Mouse (Mus musculus): ENCODE measurements around the gene Pdcd2l. TPM values are rescaled to one million over a fixed set of nuclear protein-coding genes. Genes with fewer than 3 reads are reported as not detected.
A peak's percentile ranks its signal among the peaks of the same experiment; 100 is the strongest.

Gene Pdcd2l
- polyA plus RNA-seq, 1 experiment from 2014 or later: 70.4 TPM

GRCm38 (mm10) chr7:34229691-34230111, 33.2 kb upstream of the Pdcd2l start:
- H3K27ac ChIP-seq (ENCODE audit: low read length): peak overlapping the region; percentile 94
- WGBS: under 1% methylated on average over 19 of the region's 19 CpGs
- H3K36me3 ChIP-seq (ENCODE audit: insufficient read depth, low read length): peaks cover 30% of the 10 kb centered on the region
- peak overlapping the region; percentile 70 for H3K4me2 ChIP-seq (replicated peaks; ENCODE audit: low read depth, low read length)
- H3K4me1 ChIP-seq (ENCODE audit: insufficient read depth, low read length): peaks cover 44% of the 10 kb centered on the region
- no peaks in the 10 kb centered on the region for H3K27me3 ChIP-seq (ENCODE audit: insufficient read depth, low read length)
- ATAC-seq (ENCODE audit: low FRiP score, low TSS enrichment): peak; percentile 53
- peak overlapping the region; percentile 79 for H3K4me3 ChIP-seq (ENCODE audit: low read length)
- H3K9ac ChIP-seq (replicated peaks; ENCODE audit: low read length): peak overlapping the region; percentile 90
- no peaks in the 10 kb centered on the region for H3K9me3 ChIP-seq (ENCODE audit: low read length)

- Histone ChIP-seq H3K9me3 (ENCODE audit: low read length) (no peaks in the 10 kb centered on the region), H3K4me1 (ENCODE audit: insufficient read depth, low read length) (peaks cover 42% of the 10 kb centered on the region), H3K4me3 (ENCODE audit: low read length) (peak overlapping the region; percentile 79), H3K9ac (replicated peaks; ENCODE audit: low read length) (peak overlapping the region; percentile 90), H3K4me2 (replicated peaks; ENCODE audit: low read depth, low read length) (peak overlapping the region; percentile 70), H3K27me3 (ENCODE audit: insufficient read depth, low read length) (no peaks in the 10 kb centered on the region), H3K36me3 (ENCODE audit: insufficient read depth, low read length) (peaks cover 35% of the 10 kb centered on the region), H3K27ac (ENCODE audit: low read length) (peak overlapping the region; percentile 94; the same call in 1 of the 2 replicates)
- 19% methylated on average over 5 of the region's 5 CpGs for WGBS
- no peak for ATAC-seq (ENCODE audit: low FRiP score, low TSS enrichment)
Observed at GRCm38 (mm10) chr7:34229153-34229552, 32.7 kb upstream of the Pdcd2l start.

GRCm38 (mm10) chr7:34228641-34229040, 32.2 kb upstream of the Pdcd2l start:
- H3K9ac ChIP-seq (replicated peaks; ENCODE audit: low read length): peak overlapping the region; percentile 90
- 40% methylated on average over 9 of the region's 9 CpGs for WGBS
- ATAC-seq (ENCODE audit: low FRiP score, low TSS enrichment): no peak
- H3K27me3 ChIP-seq (ENCODE audit: insufficient read depth, low read length): no peaks in the 10 kb centered on the region
- peak overlapping the region; percentile 79 for H3K4me3 ChIP-seq (ENCODE audit: low read length)
- H3K36me3 ChIP-seq (ENCODE audit: insufficient read depth, low read length): peaks cover 40% of the 10 kb centered on the region
- no peak overlapping the region for H3K27ac ChIP-seq (ENCODE audit: low read length)
- no peaks in the 10 kb centered on the region for H3K9me3 ChIP-seq (ENCODE audit: low read length)
- H3K4me1 ChIP-seq (ENCODE audit: insufficient read depth, low read length): peaks cover 42% of the 10 kb centered on the region
- peak overlapping the region; percentile 70 for H3K4me2 ChIP-seq (replicated peaks; ENCODE audit: low read depth, low read length)

- Histone ChIP-seq H3K27ac (ENCODE audit: low read length) (no peak overlapping the region), H3K27me3 (ENCODE audit: insufficient read depth, low read length) (no peaks in the 10 kb centered on the region), H3K4me1 (ENCODE audit: insufficient read depth, low read length) (peaks cover 33% of the 10 kb centered on the region), H3K36me3 (ENCODE audit: insufficient read depth, low read length) (peaks cover 57% of the 10 kb centered on the region), H3K4me2 (replicated peaks; ENCODE audit: low read depth, low read length) (no peak overlapping the region), H3K9ac (replicated peaks; ENCODE audit: low read length) (no peak overlapping the region), H3K4me3 (ENCODE audit: low read length) (no peak overlapping the region), H3K9me3 (ENCODE audit: low read length) (no peaks in the 10 kb centered on the region)
- no peak for ATAC-seq (ENCODE audit: low FRiP score, low TSS enrichment)
- 88% methylated on average over 12 of the region's 12 CpGs for WGBS
Observed at GRCm38 (mm10) chr7:34226846-34227245, 30.4 kb upstream of the Pdcd2l start.

GRCm38 (mm10) chr7:34226086-34226485, 29.6 kb upstream of the Pdcd2l start:
- WGBS: 73% methylated on average over 8 of the region's 8 CpGs
- Histone ChIP-seq H3K36me3 (ENCODE audit: insufficient read depth, low read length) (peaks cover 65% of the 10 kb centered on the region), H3K4me3 (ENCODE audit: low read length) (no peak overlapping the region), H3K9me3 (ENCODE audit: low read length) (no peaks in the 10 kb centered on the region), H3K9ac (replicated peaks; ENCODE audit: low read length) (no peak overlapping the region), H3K27ac (ENCODE audit: low read length) (no peak overlapping the region), H3K27me3 (ENCODE audit: insufficient read depth, low read length) (no peaks in the 10 kb centered on the region), H3K4me2 (replicated peaks; ENCODE audit: low read depth, low read length) (no peak overlapping the region), H3K4me1 (ENCODE audit: insufficient read depth, low read length) (peaks cover 33% of the 10 kb centered on the region)
- no peak for ATAC-seq (ENCODE audit: low FRiP score, low TSS enrichment)

GRCm38 (mm10) chr7:34224308-34224707, 27.8 kb upstream of the Pdcd2l start:
- Histone ChIP-seq H3K36me3 (ENCODE audit: insufficient read depth, low read length) (peaks cover 83% of the 10 kb centered on the region), H3K9me3 (ENCODE audit: low read length) (no peaks in the 10 kb centered on the region), H3K27me3 (ENCODE audit: insufficient read depth, low read length) (no peaks in the 10 kb centered on the region), H3K27ac (ENCODE audit: low read length) (no peak overlapping the region), H3K4me2 (replicated peaks; ENCODE audit: low read depth, low read length) (no peak overlapping the region), H3K9ac (replicated peaks; ENCODE audit: low read length) (no peak overlapping the region), H3K4me3 (ENCODE audit: low read length) (no peak overlapping the region), H3K4me1 (ENCODE audit: insufficient read depth, low read length) (peaks cover 27% of the 10 kb centered on the region)
- 86% methylated on average over 6 of the region's 6 CpGs for WGBS
- no peak for ATAC-seq (ENCODE audit: low FRiP score, low TSS enrichment)

GRCm38 (mm10) chr7:34222340-34222739, 25.9 kb upstream of the Pdcd2l start:
- H3K36me3 ChIP-seq (ENCODE audit: insufficient read depth, low read length): peaks cover 94% of the 10 kb centered on the region

GRCm38 (mm10) chr7:34221594-34222250, 25.3 kb upstream of the Pdcd2l start:
- 92% methylated on average over 9 of the region's 9 CpGs for WGBS
- H3K4me1 ChIP-seq (ENCODE audit: insufficient read depth, low read length): 0 out of 2 replicates have a peak, but pooled peaks cover 5% of the 10 kb centered on the region
- no peak for ATAC-seq (ENCODE audit: low FRiP score, low TSS enrichment)
- H3K4me2 ChIP-seq (replicated peaks; ENCODE audit: low read depth, low read length): no peak overlapping the region
- no peaks in the 10 kb centered on the region for H3K27me3 ChIP-seq (ENCODE audit: insufficient read depth, low read length)
- H3K4me3 ChIP-seq (ENCODE audit: low read length): no peak overlapping the region
- peaks cover 92% of the 10 kb centered on the region for H3K36me3 ChIP-seq (ENCODE audit: insufficient read depth, low read length)
- H3K9ac ChIP-seq (replicated peaks; ENCODE audit: low read length): no peak overlapping the region
- H3K9me3 ChIP-seq (ENCODE audit: low read length): no peaks in the 10 kb centered on the region
- H3K27ac ChIP-seq (ENCODE audit: low read length): no peak overlapping the region

More at GRCm38 (mm10) chr7:34222340-34222739, 25.9 kb upstream of the Pdcd2l start:
- Histone ChIP-seq H3K27ac (ENCODE audit: low read length) (no peak overlapping the region), H3K4me3 (ENCODE audit: low read length) (no peak overlapping the region), H3K4me2 (replicated peaks; ENCODE audit: low read depth, low read length) (no peak overlapping the region), H3K4me1 (ENCODE audit: insufficient read depth, low read length) (peaks cover 8% of the 10 kb centered on the region; the same call in 1 of the 2 replicates), H3K9me3 (ENCODE audit: low read length) (no peaks in the 10 kb centered on the region), H3K27me3 (ENCODE audit: insufficient read depth, low read length) (no peaks in the 10 kb centered on the region), H3K9ac (replicated peaks; ENCODE audit: low read length) (no peak overlapping the region)
- no peak for ATAC-seq (ENCODE audit: low FRiP score, low TSS enrichment)
- WGBS: 93% methylated on average over 10 of the region's 10 CpGs

GRCm38 (mm10) chr7:34218496-34218895, 22.0 kb upstream of the Pdcd2l start:
- peaks cover 90% of the 10 kb centered on the region for H3K36me3 ChIP-seq (ENCODE audit: insufficient read depth, low read length)
- H3K4me1 ChIP-seq (ENCODE audit: insufficient read depth, low read length): no peaks in the 10 kb centered on the region
- no peaks in the 10 kb centered on the region for H3K9me3 ChIP-seq (ENCODE audit: low read length)
- no peak overlapping the region for H3K27ac ChIP-seq (ENCODE audit: low read length)
- H3K27me3 ChIP-seq (ENCODE audit: insufficient read depth, low read length): no peaks in the 10 kb centered on the region
- no peak for ATAC-seq (ENCODE audit: low FRiP score, low TSS enrichment)
- H3K9ac ChIP-seq (replicated peaks; ENCODE audit: low read length): no peak overlapping the region
- no peak overlapping the region for H3K4me3 ChIP-seq (ENCODE audit: low read length)
- no peak overlapping the region for H3K4me2 ChIP-seq (replicated peaks; ENCODE audit: low read depth, low read length)
- 84% methylated on average over 1 of the region's 1 CpGs for WGBS

GRCm38 (mm10) chr7:34216474-34216873, 20.0 kb upstream of the Pdcd2l start:
- H3K27me3 ChIP-seq (ENCODE audit: insufficient read depth, low read length): no peaks in the 10 kb centered on the region
- H3K36me3 ChIP-seq (ENCODE audit: insufficient read depth, low read length): peaks cover 90% of the 10 kb centered on the region
- H3K9me3 ChIP-seq (ENCODE audit: low read length): no peaks in the 10 kb centered on the region
- no peaks in the 10 kb centered on the region for H3K4me1 ChIP-seq (ENCODE audit: insufficient read depth, low read length)
- WGBS: 93% methylated on average over 10 of the region's 10 CpGs
- H3K4me2 ChIP-seq (replicated peaks; ENCODE audit: low read depth, low read length): no peak overlapping the region
- H3K9ac ChIP-seq (replicated peaks; ENCODE audit: low read length): no peak overlapping the region
- H3K27ac ChIP-seq (ENCODE audit: low read length): no peak overlapping the region
- no peak overlapping the region for H3K4me3 ChIP-seq (ENCODE audit: low read length)
- no peak for ATAC-seq (ENCODE audit: low FRiP score, low TSS enrichment)
